Mouse (Mus musculus) naive thymus-derived CD4-positive, alpha-beta T cell, adult 2 months (primary cell): ENCODE results near the gene Gm49321.

Experiments used
- DNase-seq: peaks from one replicate; pipeline ENCODE4 v3.0.0-alpha.2; 2011; ENCODE audit warnings: low read depth

Gm49321 gene

GRCm38 (mm10) chr12:74014739-74015270 lies 77.4 kb downstream of the Gm49321 start:
- DNase-seq: peak; percentile 29

DNA sequence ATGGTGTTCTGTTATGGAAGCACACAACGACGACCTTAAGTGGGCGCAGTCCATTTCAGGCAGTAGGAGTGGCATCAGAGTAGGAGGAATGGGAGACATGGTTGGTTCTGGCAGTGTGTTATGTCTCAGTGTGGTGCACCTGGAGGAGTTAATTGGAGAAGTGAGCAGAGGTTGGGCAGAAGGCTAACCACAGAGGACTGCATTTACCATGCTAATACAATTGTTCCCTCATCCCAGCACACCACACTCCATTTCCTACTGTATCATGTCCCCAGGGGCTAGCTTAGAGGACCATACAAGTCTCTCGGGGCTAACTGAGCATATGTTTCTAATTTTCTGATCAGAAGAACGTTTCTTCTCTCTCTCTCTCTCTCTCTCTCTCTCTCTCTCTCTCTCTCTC lies 78.0 kb downstream of the Gm49321 start:
- DNase-seq: no peak
